Mouse (Mus musculus): ENCODE measurements around the gene Gtf2f1. TPM values are rescaled to one million over a fixed set of nuclear protein-coding genes. Genes with fewer than 3 reads are reported as not detected.

Gene Gtf2f1
- polyA plus RNA-seq, 1 experiment = 175 TPM

GRCm38 (mm10) chr17:56990115-56990746, 20.9 kb downstream of the Gtf2f1 start, which contains the start of gene Clpp:
Gene Clpp (plus strand): TSS chr17:56990305.
- TF ChIP-seq POLR2A (IDR thresholded peaks at IDR 0.05; ENCODE audit: control insufficient read depth, low read depth, low read length) (peak; percentile 84), CTCF (IDR thresholded peaks at IDR 0.05; ENCODE audit: control insufficient read depth, insufficient read depth, insufficient replicate concordance, low read depth, low read length) (no peak)
- no peaks in the 10 kb centered on the region for H3K36me3 ChIP-seq (ENCODE audit: control insufficient read depth, insufficient read depth, low read length)

DNA sequence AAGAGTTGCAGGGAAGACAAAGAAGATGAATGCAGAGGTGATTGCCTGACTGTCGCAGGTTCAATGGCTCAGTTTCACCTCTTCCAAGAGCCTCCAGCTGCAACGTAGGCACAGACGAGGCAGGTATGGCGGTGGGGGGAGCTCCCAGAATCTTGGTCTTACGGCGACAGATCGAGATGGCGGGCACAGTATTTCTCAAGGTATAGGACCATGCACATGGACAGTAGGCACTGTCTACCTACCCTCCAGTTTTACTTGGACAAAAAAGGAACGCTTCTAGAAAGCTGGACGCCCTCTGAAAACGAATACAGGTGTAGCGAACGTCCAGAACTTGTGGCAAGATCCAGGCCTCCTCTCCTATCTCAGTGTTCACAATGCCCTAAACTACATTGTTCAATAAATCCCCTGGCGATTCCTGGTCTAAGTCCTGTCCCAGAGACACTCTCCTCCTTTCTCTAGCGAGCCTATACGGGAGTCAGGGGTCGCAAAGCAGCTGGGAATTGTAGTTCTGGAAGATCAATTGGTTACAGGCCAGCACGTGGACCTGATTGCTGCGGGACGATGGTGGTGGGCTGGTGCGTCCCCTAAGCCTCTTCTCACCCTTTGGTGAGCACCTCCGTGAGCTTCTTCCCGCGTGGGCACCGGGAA, 21.5 kb downstream of the Gtf2f1 start:
- H3K36me3 ChIP-seq (ENCODE audit: control insufficient read depth, insufficient read depth, low read length) = no peaks in the 10 kb centered on the region
- peak overlapping the region; percentile 95 for H3K4me3 ChIP-seq (ENCODE audit: control insufficient read depth, low read depth, low read length)
- peaks cover 5% of the 10 kb centered on the region for H3K4me1 ChIP-seq (ENCODE audit: control insufficient read depth, insufficient read depth, low read length)
- H3K27ac ChIP-seq (ENCODE audit: control insufficient read depth, insufficient read depth, low read depth, low read length) = peak overlapping the region; percentile 75
- TF ChIP-seq CTCF (IDR thresholded peaks at IDR 0.05; ENCODE audit: control insufficient read depth, insufficient read depth, insufficient replicate concordance, low read depth, low read length) = no peak
- no peaks in the 10 kb centered on the region for H3K27me3 ChIP-seq (ENCODE audit: control insufficient read depth, insufficient read depth, low read length)

More at GRCm38 (mm10) chr17:56990115-56990746, 20.9 kb downstream of the Gtf2f1 start, which contains the start of gene Clpp:
- Histone ChIP-seq H3K4me3 (ENCODE audit: control insufficient read depth, low read depth, low read length) (peak within 1 kb of the TSS; percentile 95), H3K27me3 (ENCODE audit: control insufficient read depth, insufficient read depth, low read length) (no peaks in the 10 kb centered on the region), H3K27ac (ENCODE audit: control insufficient read depth, insufficient read depth, low read depth, low read length) (peak within 1 kb of the TSS; percentile 75), H3K4me1 (ENCODE audit: control insufficient read depth, insufficient read depth, low read length) (peaks cover 5% of the 10 kb centered on the region)

DNA sequence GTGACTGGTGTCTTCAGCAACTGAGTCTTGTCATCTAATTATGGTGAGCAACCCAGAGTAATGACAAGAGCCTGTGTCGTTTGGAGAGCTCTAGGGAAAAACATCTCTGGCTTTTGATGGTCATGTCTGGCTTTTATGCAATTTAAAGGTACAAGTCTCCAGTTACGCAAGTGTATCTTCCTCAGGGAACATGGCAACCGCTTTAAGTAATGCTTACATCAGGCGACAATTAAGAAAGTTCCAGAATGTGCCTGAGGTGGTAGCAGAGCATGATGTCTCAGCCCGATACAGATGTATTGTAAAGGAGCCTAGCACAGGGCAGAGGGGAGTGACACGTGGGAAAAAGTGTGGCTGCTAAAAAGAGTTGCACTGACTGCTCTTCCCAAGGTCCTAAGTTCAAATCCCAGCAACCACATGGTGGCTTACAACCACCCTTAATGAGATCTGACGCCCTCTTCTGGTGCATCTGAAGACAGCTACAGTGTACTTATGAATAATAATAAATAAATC, 22.1 kb downstream of the Gtf2f1 start:
- TF ChIP-seq CTCF (IDR thresholded peaks at IDR 0.05; ENCODE audit: control insufficient read depth, insufficient read depth, insufficient replicate concordance, low read depth, low read length) = no peak
- no peak for TF ChIP-seq POLR2A (IDR thresholded peaks at IDR 0.05; ENCODE audit: control insufficient read depth, low read depth, low read length)
- H3K4me3 ChIP-seq (ENCODE audit: control insufficient read depth, low read depth, low read length) = no peak overlapping the region
- no peak overlapping the region for H3K27ac ChIP-seq (ENCODE audit: control insufficient read depth, insufficient read depth, low read depth, low read length)
- H3K36me3 ChIP-seq (ENCODE audit: control insufficient read depth, insufficient read depth, low read length) = no peaks in the 10 kb centered on the region
- no peaks in the 10 kb centered on the region for H3K27me3 ChIP-seq (ENCODE audit: control insufficient read depth, insufficient read depth, low read length)
- peaks cover 5% of the 10 kb centered on the region for H3K4me1 ChIP-seq (ENCODE audit: control insufficient read depth, insufficient read depth, low read length)

- TF ChIP-seq POLR2A (IDR thresholded peaks at IDR 0.05; ENCODE audit: control insufficient read depth, low read depth, low read length) = no peak
- TF ChIP-seq CTCF (IDR thresholded peaks at IDR 0.05; ENCODE audit: control insufficient read depth, insufficient read depth, insufficient replicate concordance, low read depth, low read length) = no peak
- H3K36me3 ChIP-seq (ENCODE audit: control insufficient read depth, insufficient read depth, low read length) = no peaks in the 10 kb centered on the region
- H3K4me3 ChIP-seq (ENCODE audit: control insufficient read depth, low read depth, low read length) = no peak overlapping the region
- H3K4me1 ChIP-seq (ENCODE audit: control insufficient read depth, insufficient read depth, low read length) = peaks cover 5% of the 10 kb centered on the region
- no peak overlapping the region for H3K27ac ChIP-seq (ENCODE audit: control insufficient read depth, insufficient read depth, low read depth, low read length)
- no peaks in the 10 kb centered on the region for H3K27me3 ChIP-seq (ENCODE audit: control insufficient read depth, insufficient read depth, low read length)
Measured at GRCm38 (mm10) chr17:56988441-56988840, 22.6 kb downstream of the Gtf2f1 start.

GRCm38 (mm10) chr17:56986105-56986805, 24.8 kb downstream of the Gtf2f1 start:
- Histone ChIP-seq H3K4me1 (ENCODE audit: control insufficient read depth, insufficient read depth, low read length) (peaks cover 5% of the 10 kb centered on the region), H3K36me3 (ENCODE audit: control insufficient read depth, insufficient read depth, low read length) (no peaks in the 10 kb centered on the region), H3K27ac (ENCODE audit: control insufficient read depth, insufficient read depth, low read depth, low read length) (no peak overlapping the region), H3K4me3 (ENCODE audit: control insufficient read depth, low read depth, low read length) (no peak overlapping the region), H3K27me3 (ENCODE audit: control insufficient read depth, insufficient read depth, low read length) (no peaks in the 10 kb centered on the region)
- TF ChIP-seq POLR2A (IDR thresholded peaks at IDR 0.05; ENCODE audit: control insufficient read depth, low read depth, low read length) (no peak), CTCF (IDR thresholded peaks at IDR 0.05; ENCODE audit: control insufficient read depth, insufficient read depth, insufficient replicate concordance, low read depth, low read length) (no peak)

- no peaks in the 10 kb centered on the region for H3K36me3 ChIP-seq (ENCODE audit: control insufficient read depth, insufficient read depth, low read length)
- no peak overlapping the region for H3K4me3 ChIP-seq (ENCODE audit: control insufficient read depth, low read depth, low read length)
- no peak overlapping the region for H3K27ac ChIP-seq (ENCODE audit: control insufficient read depth, insufficient read depth, low read depth, low read length)
- H3K4me1 ChIP-seq (ENCODE audit: control insufficient read depth, insufficient read depth, low read length) = peaks cover 2% of the 10 kb centered on the region
- no peak for TF ChIP-seq POLR2A (IDR thresholded peaks at IDR 0.05; ENCODE audit: control insufficient read depth, low read depth, low read length)
- TF ChIP-seq CTCF (IDR thresholded peaks at IDR 0.05; ENCODE audit: control insufficient read depth, insufficient read depth, insufficient replicate concordance, low read depth, low read length) = no peak
- no peaks in the 10 kb centered on the region for H3K27me3 ChIP-seq (ENCODE audit: control insufficient read depth, insufficient read depth, low read length)
Measured at GRCm38 (mm10) chr17:56985656-56986055, 25.4 kb downstream of the Gtf2f1 start.

DNA sequence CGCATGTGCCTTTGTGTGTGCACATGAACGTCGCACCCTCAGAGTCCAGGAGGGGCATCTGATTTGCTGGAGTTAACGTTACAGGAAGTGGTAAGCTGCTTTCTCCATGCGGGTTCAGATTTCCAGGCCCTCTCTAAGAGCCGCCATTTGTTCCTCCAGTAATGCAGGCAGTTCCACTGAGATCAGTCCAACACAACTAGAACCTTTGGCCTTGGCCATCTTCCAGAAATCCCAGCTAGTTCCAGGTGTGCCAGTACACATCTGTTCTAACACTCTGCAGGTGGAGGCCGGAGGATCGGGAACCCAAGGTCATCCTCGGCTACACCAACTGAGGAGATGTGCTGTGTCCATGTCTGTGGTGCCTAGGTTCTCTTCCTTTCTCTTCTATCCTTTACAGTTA, 26.2 kb downstream of the Gtf2f1 start:
- TF ChIP-seq POLR2A (IDR thresholded peaks at IDR 0.05; ENCODE audit: control insufficient read depth, low read depth, low read length) = no peak
- TF ChIP-seq CTCF (IDR thresholded peaks at IDR 0.05; ENCODE audit: control insufficient read depth, insufficient read depth, insufficient replicate concordance, low read depth, low read length) = no peak

More for the DNA sequence above, 26.2 kb downstream of the Gtf2f1 start:
- no peak overlapping the region for H3K27ac ChIP-seq (ENCODE audit: control insufficient read depth, insufficient read depth, low read depth, low read length)
- H3K4me1 ChIP-seq (ENCODE audit: control insufficient read depth, insufficient read depth, low read length) = peaks cover 2% of the 10 kb centered on the region
- H3K4me3 ChIP-seq (ENCODE audit: control insufficient read depth, low read depth, low read length) = no peak overlapping the region
- no peaks in the 10 kb centered on the region for H3K36me3 ChIP-seq (ENCODE audit: control insufficient read depth, insufficient read depth, low read length)
- no peaks in the 10 kb centered on the region for H3K27me3 ChIP-seq (ENCODE audit: control insufficient read depth, insufficient read depth, low read length)
